Mouse (Mus musculus): ENCODE results near the gene Hdac4.

- TF ChIP-seq POLR2A (IDR thresholded peaks at IDR 0.05; ENCODE audit: insufficient read length, low read depth) (no peak), MYOG (IDR thresholded peaks at IDR 0.05; ENCODE audit: control insufficient read depth in 1 of 3, insufficient read depth in 1 of 3, insufficient read length in 2 of 3, low read depth in 2 of 3) (no peak), USF1 (IDR thresholded peaks at IDR 0.05; ENCODE audit: low read depth) (no peak), POLR2AphosphoS2 (IDR thresholded peaks at IDR 0.05; ENCODE audit: insufficient read length, low read depth) (no peak), SRF (IDR thresholded peaks at IDR 0.05; ENCODE audit: control insufficient read depth, insufficient read length, low read depth) (no peak), MAX (IDR thresholded peaks at IDR 0.05; ENCODE audit: low read depth) (no peak), TCF12 (IDR thresholded peaks at IDR 0.05; ENCODE audit: insufficient read depth, poor library complexity, severe bottlenecking) (no peak), MYOD1 (IDR thresholded peaks at IDR 0.05; ENCODE audit: control insufficient read depth in 1 of 3, insufficient read length in 2 of 3, low read depth in 2 of 3) (no peak)
These were observed 153.4 kb downstream of the Hdac4 start for GRCm38 (mm10) chr1:92042126-92042525.

Measured in myocyte (in vitro differentiated cells).